Mouse (Mus musculus): ENCODE data around the gene Jtb.

Jtb gene

DNA sequence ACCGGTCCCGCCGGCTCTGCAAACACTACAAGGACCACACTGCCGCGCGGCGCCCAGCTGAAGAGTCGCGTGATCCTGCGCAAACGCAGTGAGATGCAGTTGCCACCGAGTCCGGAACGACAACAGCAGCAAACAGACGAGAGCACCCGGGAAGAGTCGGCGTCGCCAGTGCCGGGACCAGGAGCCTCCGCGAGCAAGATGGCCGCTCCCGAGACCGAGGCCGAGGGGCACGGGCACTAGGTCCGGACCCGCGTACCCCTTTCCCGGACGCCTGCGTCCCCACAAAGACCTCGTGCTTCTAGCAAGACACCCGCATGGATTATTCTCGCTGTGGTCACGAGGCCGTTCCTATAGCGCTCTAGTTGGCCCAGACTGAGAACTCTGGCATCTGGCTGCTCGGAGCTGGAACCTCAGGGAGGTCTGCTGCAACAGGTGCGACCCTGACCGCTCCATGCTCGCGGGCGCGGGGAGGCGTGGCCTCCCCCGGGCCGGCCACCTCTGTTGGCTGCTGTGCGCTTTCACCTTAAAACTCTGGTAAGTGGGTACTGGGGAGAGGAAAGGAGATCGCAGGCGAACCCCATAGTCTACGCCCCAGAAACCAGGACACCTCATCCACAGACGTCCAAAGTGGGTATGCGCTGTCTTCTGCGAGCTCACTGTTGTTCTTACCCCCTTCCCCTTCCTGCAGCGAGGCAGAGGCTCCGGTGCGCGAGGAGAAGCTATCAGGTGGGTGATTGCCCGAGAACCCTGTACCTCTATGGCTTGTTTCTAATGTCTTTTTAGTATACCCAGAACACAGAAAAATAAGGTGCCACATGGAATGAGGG is at the start of gene Jtb:
Jtb (plus strand) TSS at position 91 of the 827 bp plus-strand sequence.
- DNase-seq (ENCODE audit: low spot score in 2 of 2), result peak; percentile 72 to 78

- DNase-seq (ENCODE audit: low spot score in 2 of 2), result no peak
Observed at GRCm38 (mm10) chr3:90183581-90183980, 47.8 kb upstream of the Jtb start.

GRCm38 (mm10) chr3:90190859-90191510 is 40.4 kb upstream of the Jtb start:
- no peak for DNase-seq (ENCODE audit: low spot score in 2 of 2)

DNA sequence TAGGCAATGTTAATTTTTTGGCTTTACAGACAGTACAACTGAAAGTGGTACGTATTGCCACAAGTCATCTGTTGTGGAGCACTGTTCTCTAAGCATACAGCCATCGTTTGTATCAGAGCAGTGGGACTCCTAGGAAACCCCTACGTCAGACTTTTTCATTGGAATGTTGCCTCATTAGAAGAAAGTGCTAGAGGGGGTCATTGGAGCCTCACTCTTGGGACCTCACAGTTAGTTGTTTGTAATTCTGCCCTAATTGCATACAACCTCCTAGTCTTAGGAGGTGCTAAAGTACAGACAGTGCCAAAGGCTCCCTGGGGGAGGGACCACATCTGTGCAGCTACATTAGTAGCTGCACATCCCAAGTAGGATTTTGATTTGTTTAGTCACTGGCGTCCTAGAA is 36.6 kb upstream of the Jtb start:
- no peak for DNase-seq (ENCODE audit: low spot score in 2 of 2)

GRCm38 (mm10) chr3:90195644-90196043 is 35.8 kb upstream of the Jtb start:
- DNase-seq (ENCODE audit: low spot score in 2 of 2), result no peak

- no peak for DNase-seq (ENCODE audit: low spot score in 2 of 2)
Observed at GRCm38 (mm10) chr3:90197548-90197947, 33.8 kb upstream of the Jtb start.

GRCm38 (mm10) chr3:90202884-90203283 is 28.5 kb upstream of the Jtb start:
- no peak for DNase-seq (ENCODE audit: low spot score in 2 of 2)

- DNase-seq (ENCODE audit: low spot score in 2 of 2), result no peak
Observed at GRCm38 (mm10) chr3:90203619-90204018, 27.8 kb upstream of the Jtb start.

DNA sequence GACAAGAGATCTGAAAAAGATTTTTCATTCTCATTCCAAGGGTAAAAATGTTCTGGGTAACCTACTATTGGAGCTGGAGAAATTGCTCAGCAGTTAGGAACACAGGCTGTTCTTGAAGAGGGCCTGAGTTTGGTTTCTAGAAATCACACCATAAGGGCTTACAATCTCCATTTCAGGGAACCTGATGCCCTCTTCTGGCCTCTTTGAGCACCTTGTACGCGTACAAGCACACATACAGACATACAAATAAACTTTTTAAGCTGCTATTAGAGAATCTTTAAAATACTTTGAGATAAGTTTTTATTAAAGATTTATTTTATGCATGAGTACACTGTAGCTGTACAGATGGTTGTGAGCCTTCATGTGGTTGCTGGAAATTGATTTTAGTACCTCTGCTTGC is 26.8 kb upstream of the Jtb start:
- DNase-seq (ENCODE audit: low spot score in 2 of 2), result no peak

- no peak for DNase-seq (ENCODE audit: low spot score in 2 of 2)
Observed at GRCm38 (mm10) chr3:90208662-90209061, 22.7 kb upstream of the Jtb start.

DNA sequence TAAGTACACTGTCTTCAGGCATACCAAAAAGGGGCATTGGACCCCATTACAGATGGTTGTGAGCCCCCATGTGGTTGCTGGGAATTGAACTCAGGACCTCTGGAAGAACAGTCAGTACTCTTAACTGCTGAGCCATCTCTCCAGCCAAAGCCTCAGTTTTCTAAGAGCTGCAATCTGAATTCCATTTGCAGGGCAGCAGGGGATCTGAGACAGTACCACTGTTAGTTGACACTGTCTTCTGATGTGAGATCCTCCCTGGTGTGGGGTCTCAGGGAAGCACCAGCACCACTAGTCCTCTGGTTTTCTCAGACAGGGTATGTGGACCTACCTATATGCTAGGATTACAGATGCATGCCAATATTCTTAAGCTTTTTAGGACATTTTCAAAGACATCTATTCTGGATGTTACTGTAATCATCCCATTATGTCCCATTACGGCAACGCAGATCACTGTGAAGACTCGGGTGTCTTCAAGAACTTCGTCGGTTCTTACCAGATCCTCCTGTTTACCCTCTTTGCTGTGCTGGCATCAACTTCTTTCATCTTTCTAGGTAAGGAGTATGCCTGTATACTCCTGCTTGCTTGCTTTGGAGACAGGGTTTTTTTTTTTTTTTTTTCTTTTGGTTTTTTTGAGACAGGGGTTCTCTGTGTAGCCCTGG is 21.4 kb upstream of the Jtb start:
- DNase-seq (ENCODE audit: low spot score in 2 of 2), result no peak

DNA sequence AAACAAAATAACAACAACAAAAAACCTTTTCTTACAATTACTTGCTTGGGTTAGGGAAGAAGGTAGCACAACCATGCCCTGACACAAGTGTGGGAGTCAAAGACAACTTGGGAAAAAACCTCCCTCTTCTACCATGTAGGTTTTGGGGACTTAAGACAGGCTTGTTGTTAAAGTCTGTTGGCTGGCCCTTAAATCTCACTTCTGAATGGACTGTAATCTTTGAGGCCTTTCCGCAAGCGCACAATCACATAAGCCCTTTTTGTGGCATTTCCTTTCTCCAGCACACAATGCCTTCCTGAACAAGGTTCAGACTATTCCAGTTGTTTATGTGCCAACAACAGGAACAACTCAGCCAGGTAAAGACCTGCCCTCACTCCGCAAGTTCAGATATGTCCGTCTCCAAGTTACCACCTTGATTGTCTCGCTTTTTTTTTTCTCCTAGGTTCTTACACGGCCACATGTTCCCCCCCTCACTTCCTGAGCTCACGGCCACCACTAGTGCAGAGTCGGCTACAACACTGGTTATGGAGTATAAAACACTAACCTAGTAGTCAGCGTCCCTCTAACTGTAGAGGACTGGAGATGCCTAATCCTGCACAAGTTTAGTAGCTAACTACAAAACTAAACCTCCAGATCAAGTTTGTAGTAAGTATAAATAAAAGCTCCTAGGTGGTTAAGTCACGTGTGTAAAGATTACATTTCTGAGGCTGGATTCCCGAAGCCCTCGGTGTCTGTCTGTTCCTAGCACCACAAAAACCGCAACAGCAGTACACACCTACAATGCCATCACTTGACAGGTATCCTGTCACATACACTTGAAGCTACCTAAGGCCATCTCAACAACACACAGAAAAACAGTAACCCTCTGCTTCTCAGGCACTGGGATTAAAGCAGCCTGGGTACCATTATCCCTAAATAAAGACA is 19.7 kb upstream of the Jtb start:
- DNase-seq (ENCODE audit: low spot score in 2 of 2), result no peak

GRCm38 (mm10) chr3:90212723-90213122 is 18.7 kb upstream of the Jtb start:
- DNase-seq (ENCODE audit: low spot score in 2 of 2), result no peak

- peak; percentile 72 to 78 for DNase-seq (ENCODE audit: low spot score in 2 of 2)
Observed at GRCm38 (mm10) chr3:90213377-90213866, 18.0 kb upstream of the Jtb start, which contains the start of the genes Rps27 and Rab13. Rps27 (minus strand) TSS chr3:90213651. Rab13 (plus strand) TSS chr3:90213695.

DNA sequence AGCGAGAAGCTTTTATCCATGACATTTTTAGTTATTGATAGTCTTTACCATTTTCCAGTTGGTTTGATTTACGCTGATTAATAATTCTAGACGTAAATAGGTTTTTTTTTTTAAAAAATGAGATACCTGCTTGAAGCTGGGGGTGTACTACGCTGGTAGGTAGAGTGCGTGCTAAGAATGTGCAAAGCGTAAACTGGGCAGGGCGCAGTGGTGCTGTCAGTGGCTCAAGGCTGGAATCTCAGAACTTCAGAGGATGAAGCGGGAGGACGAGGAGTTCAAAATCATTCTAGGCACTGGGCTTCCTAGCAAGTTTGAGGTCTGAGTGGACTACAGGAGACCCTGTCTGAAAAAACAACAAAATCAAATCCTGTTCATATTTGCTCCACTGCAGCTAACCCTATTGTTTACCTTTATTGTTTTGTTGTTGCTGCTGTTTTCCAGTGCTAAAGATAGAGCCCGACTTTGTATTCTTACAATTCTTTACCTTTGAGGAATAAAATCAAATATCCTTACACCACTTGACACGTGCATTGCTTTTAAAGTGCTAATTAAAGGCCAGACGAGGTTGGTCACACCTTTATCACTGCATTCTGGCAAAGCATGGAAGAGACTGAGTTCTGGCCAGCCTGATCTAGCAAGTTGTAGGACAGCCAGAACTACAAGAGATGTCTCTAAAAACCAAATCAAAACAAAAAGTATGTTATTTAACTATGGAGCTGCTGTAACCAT is 17.3 kb upstream of the Jtb start:
- DNase-seq (ENCODE audit: low spot score in 2 of 2), result no peak

- no peak for DNase-seq (ENCODE audit: low spot score in 2 of 2)
Observed at GRCm38 (mm10) chr3:90215825-90216380, 15.5 kb upstream of the Jtb start.

GRCm38 (mm10) chr3:90220088-90220487 is 11.3 kb upstream of the Jtb start:
- DNase-seq (ENCODE audit: low spot score in 2 of 2), result peak in 1 of 2 experiments; percentile 38

DNA sequence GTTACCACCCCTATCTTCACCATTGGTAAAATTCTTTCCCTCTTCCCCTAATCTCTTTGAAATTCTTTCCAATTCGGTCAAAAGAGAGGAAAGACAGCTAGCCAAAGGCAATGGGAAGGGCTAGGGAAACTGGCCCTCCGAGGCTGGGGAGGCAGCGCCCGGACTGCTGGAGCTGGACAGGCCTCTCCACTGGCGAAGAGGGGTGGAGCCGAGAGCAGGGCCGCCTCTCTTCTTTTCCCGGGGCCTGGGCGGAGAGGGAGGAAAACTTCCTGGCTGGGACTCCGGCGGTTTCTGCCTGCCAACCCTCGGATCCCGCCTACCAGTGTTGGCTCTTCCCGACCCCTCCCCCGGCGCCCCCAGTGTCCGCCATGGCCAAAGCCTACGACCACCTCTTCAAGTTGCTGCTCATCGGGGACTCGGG is 10.9 kb upstream of the Jtb start:
- DNase-seq (ENCODE audit: low spot score in 2 of 2), result peak in 1 of 2 experiments; percentile 21

GRCm38 (mm10) chr3:90221123-90221522 is 10.3 kb upstream of the Jtb start:
- no peak for DNase-seq (ENCODE audit: low spot score in 2 of 2)

GRCm38 (mm10) chr3:90222455-90222854 is 8.9 kb upstream of the Jtb start:
- no peak for DNase-seq (ENCODE audit: low spot score in 2 of 2)

All from spleen, postnatal 14 days (tissue).